9 mouse cellular contexts compared by ENCODE assay signal in the genomic region with DNA sequence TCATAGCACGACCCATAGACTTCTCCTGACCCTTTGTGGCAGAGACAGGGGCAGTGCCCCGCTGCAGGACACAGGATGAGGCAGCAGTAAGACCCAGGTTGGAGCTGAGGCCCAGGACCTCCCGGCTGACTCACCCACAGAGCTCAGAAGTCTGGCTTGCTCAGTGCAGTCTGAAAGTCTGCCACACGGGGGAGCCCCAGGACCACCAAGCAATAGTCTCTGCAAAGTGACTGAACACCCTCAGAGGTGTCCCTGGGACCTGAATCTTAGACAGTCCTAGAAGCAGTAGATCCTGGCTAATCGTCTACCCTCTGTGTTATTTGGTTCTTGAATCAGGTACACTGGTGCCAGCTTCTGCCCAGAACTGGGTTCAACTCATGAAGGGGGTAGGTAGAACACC. TPM values are rescaled to one million over a fixed set of nuclear protein-coding genes. Genes with fewer than 3 reads are reported as not detected.
DNase-seq lines count a peak whose midpoint lies in the region; ATAC-seq lines count a peak whose summit lies in the region.
"Had no signal": no experiment of that assay in that cellular context is flagged by ENCODE, and none has a peak within 500 bp of the region (broad histone marks: within the 10 kb centered on the region; RNA-seq: fewer than 3 reads in every experiment).

No protein-coding gene starts in this region.

- H3K27me3 ChIP-seq in heart, embryonic 13.5 days (replicated peaks) = no peaks in the 10 kb centered on the region
- H3K27me3 ChIP-seq in liver, embryonic 12.5 days (replicated peaks) = no peaks in the 10 kb centered on the region
- no peaks in the 10 kb centered on the region for H3K27me3 ChIP-seq in neural tube, embryonic 11.5 days (ENCODE audit: control insufficient read depth, insufficient read depth, low read length)
- no peaks in the 10 kb centered on the region for H3K27me3 ChIP-seq in stomach, embryonic 16.5 days (ENCODE audit: control insufficient read depth, insufficient read depth, low read length)

- no peak overlapping the region for H3K27ac ChIP-seq in heart, embryonic 13.5 days (replicated peaks)
- no peak overlapping the region for H3K27ac ChIP-seq in liver, embryonic 12.5 days
- H3K27ac ChIP-seq in neural tube, embryonic 11.5 days (ENCODE audit: low read depth, low read length) = no peak overlapping the region
- H3K27ac ChIP-seq in stomach, embryonic 16.5 days (ENCODE audit: low read length) = no peak overlapping the region

- H3K9ac ChIP-seq in heart, embryonic 13.5 days = 0 out of 2 replicates have a peak overlapping the region, but pooled peaks have one; percentile 50
- H3K9ac ChIP-seq in liver, embryonic 12.5 days = no peak overlapping the region
- H3K9ac ChIP-seq in neural tube, embryonic 11.5 days (ENCODE audit: low read length) = no peak overlapping the region
- 0 out of 2 replicates have a peak overlapping the region, but pooled peaks have one; percentile 26 for H3K9ac ChIP-seq in stomach, embryonic 16.5 days (ENCODE audit: low read length)

- no peaks in the 10 kb centered on the region for H3K9me3 ChIP-seq in heart, embryonic 13.5 days
- no peaks in the 10 kb centered on the region for H3K9me3 ChIP-seq in liver, embryonic 12.5 days (replicated peaks)
- no peaks in the 10 kb centered on the region for H3K9me3 ChIP-seq in neural tube, embryonic 11.5 days (ENCODE audit: control insufficient read depth, low read length)
- H3K9me3 ChIP-seq in stomach, embryonic 16.5 days (replicated peaks; ENCODE audit: control insufficient read depth, low read length) = no peaks in the 10 kb centered on the region

- DNase-seq in CD4-positive, CD25-positive, alpha-beta regulatory T cell, adult 2 months (ENCODE audit: low read depth, low spot score) = peak; percentile 94
- DNase-seq in brain, embryonic 18.5 days (ENCODE audit: low read depth, low spot score) = peak; percentile 59
- DNase-seq in fibroblast of lung, adult 2 months (ENCODE audit: low read depth) = peak; percentile 68
- DNase-seq in kidney, postnatal 10 days = peak; percentile 96
- peak; percentile 90 for DNase-seq in neural tube, embryonic 11.5 days (ENCODE audit: low spot score)

- H3K36me3 ChIP-seq in heart, embryonic 13.5 days = peaks cover 89% of the 10 kb centered on the region
- H3K36me3 ChIP-seq in liver, embryonic 12.5 days = peaks cover 61% of the 10 kb centered on the region
- H3K36me3 ChIP-seq in neural tube, embryonic 11.5 days (ENCODE audit: control insufficient read depth, insufficient read depth, low read length) = peaks cover 17% of the 10 kb centered on the region
- peaks cover 5% of the 10 kb centered on the region; the same call in 1 of the 2 replicates for H3K36me3 ChIP-seq in stomach, embryonic 16.5 days (ENCODE audit: control insufficient read depth, insufficient read depth, low read length)

- ATAC-seq in heart, embryonic 13.5 days (ENCODE audit: extremely low read depth, insufficient number of reproducible peaks, low FRiP score, low TSS enrichment) = no peak
- peak; percentile 49 for ATAC-seq in liver, embryonic 12.5 days
- ATAC-seq in neural tube, embryonic 11.5 days (ENCODE audit: insufficient read depth, low FRiP score, low TSS enrichment) = peak; percentile 63
- ATAC-seq in stomach, embryonic 16.5 days (ENCODE audit: insufficient read depth, low FRiP score) = peak; percentile 64

- no peak overlapping the region for H3K4me3 ChIP-seq in heart, embryonic 13.5 days
- no peak overlapping the region for H3K4me3 ChIP-seq in liver, embryonic 12.5 days
- no peak overlapping the region for H3K4me3 ChIP-seq in neural tube, embryonic 11.5 days (ENCODE audit: low read depth, low read length)
- H3K4me3 ChIP-seq in stomach, embryonic 16.5 days (replicated peaks; ENCODE audit: low read length) = no peak overlapping the region
- H3K4me3 ChIP-seq: erythroblast, embryonic 14.5 days had no signal

- peaks cover 20% of the 10 kb centered on the region for H3K4me1 ChIP-seq in heart, embryonic 13.5 days
- peaks cover 23% of the 10 kb centered on the region for H3K4me1 ChIP-seq in liver, embryonic 12.5 days
- H3K4me1 ChIP-seq in neural tube, embryonic 11.5 days (ENCODE audit: control insufficient read depth, insufficient read depth, low read length) = no peaks in the 10 kb centered on the region
- peaks cover 13% of the 10 kb centered on the region for H3K4me1 ChIP-seq in stomach, embryonic 16.5 days (ENCODE audit: control insufficient read depth, insufficient read depth, low read length)

- 1% methylated on average over 5 of the region's 5 CpGs for WGBS in heart, embryonic 13.5 days
- WGBS in liver, embryonic 12.5 days (ENCODE audit: insufficient replicate concordance) = 11% methylated on average over 5 of the region's 5 CpGs
- 10% methylated on average over 5 of the region's 5 CpGs for WGBS in neural tube, embryonic 11.5 days
- WGBS in stomach, embryonic 16.5 days = 8% methylated on average over 5 of the region's 5 CpGs

- H3K4me2 ChIP-seq in heart, embryonic 13.5 days = no peak overlapping the region
- no peak overlapping the region for H3K4me2 ChIP-seq in liver, embryonic 12.5 days
- no peak overlapping the region for H3K4me2 ChIP-seq in neural tube, embryonic 11.5 days (ENCODE audit: low read depth)
- H3K4me2 ChIP-seq in stomach, embryonic 16.5 days (ENCODE audit: low read depth, low read length) = no peak overlapping the region

RNA-seq across cellular contexts. Expression of a gene that starts 8.1 kb away (rescaled TPM):
- 142 and 144 TPM in 2 replicates for polyA plus RNA-seq in heart, embryonic 13.5 days (2015; fragmentation: Nextera tagmentation; extraction: Ambion mirVana)
- polyA plus RNA-seq in liver, embryonic 12.5 days (2016; fragmentation: Nextera tagmentation; extraction: Ambion mirVana) = 69.3 and 72.1 TPM in 2 replicates
- 130 and 133 TPM in 2 replicates for polyA plus RNA-seq in neural tube, embryonic 11.5 days (2014; fragmentation: Nextera tagmentation; extraction: Ambion mirVana)
- polyA plus RNA-seq in stomach, embryonic 16.5 days (2015; fragmentation: Nextera tagmentation; extraction: Ambion mirVana) = 89.1 and 95.1 TPM in 2 replicates

RNA-seq across cellular contexts. Expression of a gene that starts 8.7 kb away (rescaled TPM):
- 7.5 and 8.0 TPM in 2 replicates for polyA plus RNA-seq in heart, embryonic 13.5 days (2015; fragmentation: Nextera tagmentation; extraction: Ambion mirVana)
- polyA plus RNA-seq in liver, embryonic 12.5 days (2016; fragmentation: Nextera tagmentation; extraction: Ambion mirVana) = 12.5 and 14.1 TPM in 2 replicates
- 48.0 TPM in 2 replicates for polyA plus RNA-seq in neural tube, embryonic 11.5 days (2014; fragmentation: Nextera tagmentation; extraction: Ambion mirVana)
- 7.9 and 8.0 TPM in 2 replicates for polyA plus RNA-seq in stomach, embryonic 16.5 days (2015; fragmentation: Nextera tagmentation; extraction: Ambion mirVana)

RNA-seq across cellular contexts. Expression of a gene that starts 32.5 kb away (rescaled TPM):
- 8.5 and 11.2 TPM in 2 replicates for polyA plus RNA-seq in heart, embryonic 13.5 days (2015; fragmentation: Nextera tagmentation; extraction: Ambion mirVana)
- 26.9 and 27.6 TPM in 2 replicates for polyA plus RNA-seq in liver, embryonic 12.5 days (2016; fragmentation: Nextera tagmentation; extraction: Ambion mirVana)
- polyA plus RNA-seq in neural tube, embryonic 11.5 days (2014; fragmentation: Nextera tagmentation; extraction: Ambion mirVana) = 6.5 and 8.1 TPM in 2 replicates
- 10.0 and 11.8 TPM in 2 replicates for polyA plus RNA-seq in stomach, embryonic 16.5 days (2015; fragmentation: Nextera tagmentation; extraction: Ambion mirVana)

RNA-seq across cellular contexts. Expression of a gene that starts 46.8 kb away (rescaled TPM):
- polyA plus RNA-seq in heart, embryonic 13.5 days (2015; fragmentation: Nextera tagmentation; extraction: Ambion mirVana) = 10.0 and 10.9 TPM in 2 replicates
- 6.5 and 7.2 TPM in 2 replicates for polyA plus RNA-seq in liver, embryonic 12.5 days (2016; fragmentation: Nextera tagmentation; extraction: Ambion mirVana)
- 2.0 and 2.2 TPM in 2 replicates for polyA plus RNA-seq in neural tube, embryonic 11.5 days (2014; fragmentation: Nextera tagmentation; extraction: Ambion mirVana)
- 11.7 and 12.0 TPM in 2 replicates for polyA plus RNA-seq in stomach, embryonic 16.5 days (2015; fragmentation: Nextera tagmentation; extraction: Ambion mirVana)
- polyA plus RNA-seq: erythroblast, embryonic 14.5 days had no signal

Comparison
In these comparisons a context has a peak if more than half of its experiments do, and no peak if none do; other contexts are left out.
1. H3K9ac ChIP-seq: peak in heart, embryonic 13.5 days (single experiment) and stomach, embryonic 16.5 days (single experiment); none in liver, embryonic 12.5 days (single experiment) and neural tube, embryonic 11.5 days (single experiment).
2. Peak in every context shown above with its lines, with median percentiles within 50 percentile points of each other: DNase-seq.